Mouse (Mus musculus): ENCODE results near the gene Olfr1206.

The Olfr1206 gene

DNA sequence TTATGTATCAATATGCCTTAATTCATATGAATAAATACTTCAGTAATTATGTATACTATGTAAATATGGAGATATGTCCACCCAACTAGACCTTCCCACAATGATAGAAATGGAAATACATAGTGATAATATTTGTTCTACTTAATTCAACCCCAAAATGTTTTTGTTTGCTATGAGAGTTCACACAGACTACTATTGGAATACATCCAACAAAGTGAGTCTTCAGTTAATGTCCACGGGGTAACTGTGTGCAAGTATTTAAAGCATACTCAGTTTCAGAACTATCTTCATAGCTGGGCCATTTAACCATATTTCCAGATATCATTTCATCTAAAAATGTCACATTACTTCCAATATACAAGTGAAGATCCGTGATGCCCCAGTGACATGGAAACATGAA lies at the start of gene Olfr1206:
Gene Olfr1206, plus strand, starts transcription at position 301 of the 400 bp plus-strand sequence.
- no peak for DNase-seq (ENCODE audit: low spot score)

DNA sequence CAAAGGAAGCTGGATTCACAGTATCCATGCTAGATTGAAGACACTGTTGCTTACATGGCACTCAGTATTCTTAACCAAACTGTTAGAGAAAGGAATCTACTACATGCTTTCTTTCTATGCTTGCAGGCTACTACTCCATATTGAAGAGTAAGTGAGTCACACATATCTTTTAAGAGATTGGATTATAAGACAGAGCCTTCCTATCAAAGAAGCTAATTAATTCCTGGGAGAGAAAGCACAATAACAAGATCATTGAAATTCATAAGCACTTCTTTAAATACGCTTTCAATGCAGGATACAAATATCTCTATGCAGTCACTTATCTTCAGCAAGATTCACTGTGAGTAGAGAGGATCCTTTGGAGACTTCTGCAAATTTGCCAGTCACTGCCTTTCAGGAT lies 48.8 kb upstream of the Olfr1206 start, which contains the start of gene Olfr1202:
Gene Olfr1202, plus strand, starts transcription at position 301 of the 400 bp plus-strand sequence.
- no peak for DNase-seq (ENCODE audit: low spot score)

DNA sequence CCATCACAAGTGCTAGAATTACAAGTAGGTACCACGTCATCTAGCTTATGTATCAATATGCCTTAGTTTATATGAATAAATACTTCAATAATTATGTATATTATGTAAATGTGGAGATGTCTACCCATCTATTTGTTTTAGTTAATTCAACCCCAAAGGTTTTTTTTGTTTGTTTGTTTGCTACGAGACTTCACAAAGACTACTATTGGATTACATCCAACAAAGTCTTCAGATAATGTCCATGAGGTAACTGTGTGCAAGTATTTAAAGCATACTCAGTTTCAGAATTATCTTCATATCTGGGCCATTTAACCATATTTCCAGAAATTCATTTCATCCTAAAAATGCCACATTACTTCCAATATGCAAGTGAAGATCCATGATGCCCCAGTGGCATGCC lies 33.6 kb upstream of the Olfr1206 start, which contains the start of gene Olfr1205:
Gene Olfr1205, plus strand, starts transcription at position 301 of the 400 bp plus-strand sequence.
- DNase-seq (ENCODE audit: low spot score), result no peak

DNA sequence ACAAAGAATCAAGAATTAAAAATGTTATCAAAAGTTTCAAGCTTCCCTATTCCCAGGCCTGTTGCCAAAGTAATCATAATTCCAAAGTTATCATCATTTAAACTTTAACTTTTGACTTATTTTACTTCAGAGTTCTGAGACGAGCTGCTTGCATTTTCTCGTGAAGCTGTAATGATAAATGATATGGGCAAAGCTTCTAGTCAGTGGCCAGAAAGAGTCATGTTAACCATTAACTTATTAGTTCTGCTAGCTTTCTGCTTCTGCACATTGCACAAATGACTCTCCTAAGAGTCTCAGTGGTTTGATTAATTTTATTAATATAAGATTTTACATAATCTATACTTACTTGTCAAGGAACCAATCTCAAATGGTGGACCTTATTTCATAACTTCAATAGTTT lies 24.6 kb upstream of the Olfr1206 start:
- no peak for DNase-seq (ENCODE audit: low spot score)

DNA sequence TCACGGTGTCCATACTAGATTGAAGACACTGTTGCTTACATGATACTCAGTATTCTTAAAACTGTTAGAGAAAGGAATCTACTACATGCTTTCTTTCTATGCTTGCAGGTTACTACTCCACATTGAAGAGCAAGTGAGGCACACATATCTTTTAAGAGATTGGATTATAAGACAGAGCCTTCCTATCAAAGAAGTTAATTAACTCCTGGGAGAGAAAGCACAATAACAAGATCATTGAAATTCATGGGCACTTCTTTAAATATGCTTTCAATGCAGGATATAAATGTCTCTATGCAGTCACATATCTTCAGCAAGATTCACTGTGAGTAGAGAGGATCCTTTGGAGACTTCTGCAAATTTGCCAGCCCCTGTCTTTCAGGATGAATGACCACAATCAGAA lies 14.0 kb upstream of the Olfr1206 start, which contains the start of gene Olfr1204:
Gene Olfr1204, plus strand, starts transcription at position 301 of the 400 bp plus-strand sequence.
- no peak for DNase-seq (ENCODE audit: low spot score)

DNA sequence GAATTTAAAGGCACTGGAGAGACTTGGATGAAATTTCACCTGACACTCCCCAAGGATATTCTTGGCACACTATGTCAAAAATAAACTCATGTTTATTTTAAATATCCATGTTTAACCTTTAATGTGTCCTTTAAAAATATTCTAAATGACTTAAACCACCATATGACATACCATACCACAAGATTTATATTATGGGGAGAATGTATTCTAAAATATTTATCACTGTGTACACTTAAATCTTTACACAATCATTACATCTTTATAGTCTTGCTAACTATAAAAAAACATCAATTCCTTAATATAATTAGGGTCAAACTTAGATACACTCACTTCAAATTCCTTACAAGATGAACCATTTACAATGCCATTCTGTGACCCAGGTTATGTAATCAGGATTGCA lies 39.2 kb downstream of the Olfr1206 start, which contains the start of gene Olfr1208:
Gene Olfr1208, minus strand, starts transcription at position 101 of the 400 bp plus-strand sequence.
- DNase-seq (ENCODE audit: low spot score), result no peak

DNA sequence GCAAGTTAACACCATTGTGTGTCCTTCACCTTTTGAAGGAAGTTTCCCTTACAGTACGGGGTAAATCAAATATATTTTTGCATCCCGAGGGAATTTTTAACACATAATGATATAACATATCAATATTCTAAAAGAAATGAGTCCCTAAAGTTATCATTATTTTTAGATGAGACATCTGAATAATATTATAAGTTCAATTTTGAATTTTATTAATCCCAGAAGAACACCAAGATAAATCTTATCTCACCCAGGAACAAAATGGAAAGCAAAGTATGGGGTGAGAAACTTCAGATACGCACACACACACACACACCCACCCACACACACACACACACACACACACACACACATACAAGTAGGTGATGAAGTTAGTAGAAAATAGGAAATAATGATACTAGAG lies 52.0 kb downstream of the Olfr1206 start, which contains the start of gene Olfr1209:
Gene Olfr1209, minus strand, starts transcription at position 101 of the 400 bp plus-strand sequence.
- DNase-seq (ENCODE audit: low spot score), result no peak

Measured in adipocyte (in vitro differentiated cells).